Mouse (Mus musculus) stomach, embryonic 14.5 days (tissue): Measurements from ENCODE around the gene Mbd3. TPM values are rescaled to one million over a fixed set of nuclear protein-coding genes. Genes with fewer than 3 reads are reported as not detected.

Experiments used
- ATAC-seq: fragments of 200-750 bp; cut with Nextera tagmentation; 2 replicates; pipeline ENCODE4 v1.8.0; 2017; ENCODE audit warnings: low read depth, moderate TSS enrichment; ENCODE audit not compliant: insufficient number of reproducible peaks, insufficient read depth, low FRiP score
- H3K27ac ChIP-seq: fragments of 300-500 bp; sonication (generic); 2 replicates; pipeline ENCODE4 v1.5.1; 2014; ENCODE audit warnings: mild to moderate bottlenecking, low read length, moderate library complexity, mixed read lengths
- H3K27me3 ChIP-seq: fragments of 300-500 bp; sonication (generic); 2 replicates; pipeline ENCODE4 v1.6.1; 2014; ENCODE audit warnings: low read length, control low read depth, mixed read lengths; ENCODE audit not compliant: control insufficient read depth, insufficient read depth
- H3K36me3 ChIP-seq: fragments of 300-500 bp; sonication (generic); 2 replicates; pipeline ENCODE4 v1.6.1; 2014; ENCODE audit warnings: mild to moderate bottlenecking, control low read depth, low read length, moderate library complexity, mixed read lengths; ENCODE audit not compliant: control insufficient read depth, insufficient read depth
- H3K4me1 ChIP-seq: fragments of 300-500 bp; sonication (generic); 2 replicates; pipeline ENCODE4 v1.6.1; 2014; ENCODE audit warnings: low read length, control low read depth, mixed read lengths; ENCODE audit not compliant: control insufficient read depth, insufficient read depth
- H3K4me2 ChIP-seq: fragments of 300-500 bp; sonication (generic); replicated peaks from 2 replicates; pipeline ENCODE4 v1.6.1; 2014; ENCODE audit warnings: low read depth, low read length, control low read depth
- H3K4me3 ChIP-seq: fragments of 300-500 bp; sonication (generic); 2 replicates; pipeline ENCODE4 v1.5.1; 2014; ENCODE audit warnings: low read depth, low read length, control low read depth
- H3K9ac ChIP-seq: fragments of 300-500 bp; sonication (generic); replicated peaks from 2 replicates; pipeline ENCODE4 v1.6.1; 2014; ENCODE audit warnings: low read depth, mild to moderate bottlenecking, control low read depth, low read length, moderate library complexity, mixed read lengths
- H3K9me3 ChIP-seq: fragments of 300-500 bp; sonication (generic); 2 replicates; pipeline ENCODE4 v1.6.1; 2016; ENCODE audit warnings: low read depth, low read length, control low read depth; ENCODE audit not compliant: control insufficient read depth
- WGBS: fragments of 180-500 bp; shearing (Covaris S2); extraction: QIAGEN DNeasy Blood & Tissue Kit; methylation state at CpG from one replicate; pipeline ENCODE4 v1.1.7; 2014; 5-methylcytosine and 5-hydroxymethylcytosine counted together
- polyA plus RNA-seq: library from polyadenylated mRNA; unstranded; fragments of >200 nt; fragmentation: Nextera tagmentation; extraction: Ambion mirVana; gene quantifications from 2 replicates; pipeline ENCODE4 v1.2.1, GENCODE M21; 2014

Mbd3 gene
- polyA plus RNA-seq, 1 experiment from 2014 or later, result 200 TPM

DNA sequence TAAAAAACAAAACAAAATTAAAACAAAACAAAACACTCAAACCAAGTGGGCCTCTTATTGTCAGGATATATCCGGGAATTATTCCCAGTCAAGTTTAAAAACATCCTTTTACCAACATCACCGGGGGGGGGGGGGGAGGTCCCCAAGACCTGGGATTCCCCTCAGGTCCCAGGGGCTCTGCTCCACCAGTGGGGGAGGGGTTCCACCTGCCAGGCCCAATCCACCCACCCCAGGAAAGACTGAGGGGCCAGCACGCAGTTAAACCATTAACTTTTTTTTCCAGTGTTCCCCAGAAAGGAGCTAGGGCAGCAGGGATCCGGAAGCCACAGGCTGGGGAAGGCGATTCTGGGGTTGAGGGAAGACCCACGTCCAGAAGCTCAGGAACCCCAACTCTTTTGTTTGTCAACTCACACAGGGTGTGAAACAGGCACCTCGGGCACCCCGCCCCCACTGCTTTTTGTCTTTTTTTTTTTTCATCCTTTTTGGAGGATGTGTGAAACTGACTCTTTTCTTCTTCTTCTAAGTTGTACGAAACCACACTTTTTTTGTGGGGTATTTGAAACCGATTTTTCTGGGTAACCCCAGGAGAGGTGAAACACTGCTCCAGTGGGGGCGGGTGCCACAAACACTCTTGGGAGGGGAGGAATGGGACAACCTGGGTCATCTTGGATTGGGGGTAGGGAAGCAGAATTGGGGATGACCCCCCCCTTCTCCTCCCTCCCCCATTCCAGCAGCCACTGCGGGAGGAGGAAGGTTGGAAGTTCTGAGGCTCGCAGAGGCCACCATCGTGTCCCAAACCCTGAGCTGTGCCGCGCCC, 32.4 kb upstream of the Mbd3 start:
- peak overlapping the region; percentile 89; the same call in 1 of the 2 replicates for H3K27ac ChIP-seq
- 9% methylated on average over 16 of the region's 16 CpGs for WGBS
- peaks cover 39% of the 10 kb centered on the region for H3K36me3 ChIP-seq
- peak overlapping the region; percentile 97 for H3K4me2 ChIP-seq
- peaks cover 17% of the 10 kb centered on the region; the same call in 1 of the 2 replicates for H3K4me1 ChIP-seq
- peak overlapping the region; percentile 99 for H3K9ac ChIP-seq
- H3K4me3 ChIP-seq, result peak overlapping the region; percentile 98
- no peak for ATAC-seq
- no peaks in the 10 kb centered on the region for H3K9me3 ChIP-seq
- H3K27me3 ChIP-seq, result no peaks in the 10 kb centered on the region

DNA sequence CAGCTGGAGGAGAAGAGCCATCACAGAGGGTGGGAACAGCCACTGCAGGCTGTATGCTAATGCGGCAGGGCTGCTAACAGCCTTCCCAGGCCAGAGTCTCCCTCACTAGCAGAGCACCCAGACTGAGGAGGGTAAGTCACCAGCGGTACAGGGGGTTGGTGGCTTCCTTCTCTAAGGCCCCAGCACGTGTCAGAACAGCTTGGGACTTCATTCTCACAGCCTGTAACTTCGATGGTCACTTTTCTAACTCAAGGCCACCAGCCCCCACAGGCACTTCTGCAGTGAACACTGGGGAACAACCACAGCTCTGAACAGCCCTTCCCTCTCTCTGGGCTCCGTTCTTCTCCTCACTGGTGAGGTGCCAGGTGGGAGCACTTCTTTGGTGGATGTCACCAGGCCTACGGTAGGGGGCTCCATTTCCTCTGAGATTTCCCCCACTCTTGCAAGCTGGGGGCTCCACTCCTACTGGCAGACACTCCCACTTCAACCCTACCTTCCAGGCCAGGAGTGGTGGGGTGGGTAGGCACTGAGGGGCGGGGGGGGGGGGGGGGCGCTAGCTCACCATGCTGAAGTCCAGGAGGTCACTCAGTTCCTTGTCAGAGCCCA, 31.1 kb upstream of the Mbd3 start:
- H3K27ac ChIP-seq, result no peak overlapping the region
- peaks cover 52% of the 10 kb centered on the region for H3K36me3 ChIP-seq
- H3K4me3 ChIP-seq, result peak overlapping the region; percentile 98; the same call in 1 of the 2 replicates
- H3K4me1 ChIP-seq, result peaks cover 11% of the 10 kb centered on the region; the same call in 1 of the 2 replicates
- H3K9ac ChIP-seq, result no peak overlapping the region
- H3K4me2 ChIP-seq, result no peak overlapping the region
- no peaks in the 10 kb centered on the region for H3K27me3 ChIP-seq
- no peaks in the 10 kb centered on the region for H3K9me3 ChIP-seq
- WGBS, result 70% methylated on average over 7 of the region's 8 CpGs
- ATAC-seq, result no peak

DNA sequence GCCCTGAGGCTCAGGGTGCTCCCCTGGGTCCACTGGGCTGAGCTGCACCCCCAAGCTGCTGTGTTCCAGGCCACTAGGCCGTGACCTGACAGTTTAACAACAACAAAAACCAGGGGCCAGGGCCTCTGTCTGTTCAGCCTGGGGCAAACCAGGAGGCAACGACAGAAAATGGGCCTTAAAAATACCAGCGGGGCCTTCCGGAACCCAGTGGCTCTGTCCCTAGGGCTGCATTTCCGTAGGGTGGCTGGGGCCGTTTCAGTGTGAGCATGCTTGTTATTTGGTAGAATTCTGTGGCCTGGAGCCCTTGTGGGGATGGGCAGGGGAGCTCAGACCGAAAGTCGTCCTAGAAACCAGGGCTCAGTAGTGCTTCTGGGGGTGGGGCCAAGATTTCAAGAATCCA, 30.4 kb upstream of the Mbd3 start:
- WGBS, result 88% methylated on average over 8 of the region's 8 CpGs
- peaks cover 11% of the 10 kb centered on the region; the same call in 1 of the 2 replicates for H3K4me1 ChIP-seq
- no peak overlapping the region for H3K9ac ChIP-seq

DNA sequence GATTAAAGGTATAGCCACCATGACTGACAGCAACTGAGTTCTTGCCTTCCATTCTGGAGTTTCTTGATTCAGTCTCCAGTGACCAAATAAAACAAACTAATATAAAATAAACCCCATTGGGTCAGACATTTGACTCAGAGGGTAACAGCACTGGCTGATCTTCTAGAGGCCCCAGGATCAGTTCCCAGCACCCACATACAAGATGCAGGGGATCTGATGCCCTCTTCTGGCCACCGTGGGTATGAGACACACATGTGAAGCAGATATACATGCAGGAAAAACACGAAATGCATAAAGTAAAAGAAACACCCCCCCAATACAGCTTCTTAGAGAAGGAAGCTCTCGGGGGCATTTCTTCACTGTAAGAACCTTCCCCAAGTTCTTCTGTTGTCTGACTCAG, 25.7 kb upstream of the Mbd3 start:
- peaks cover 3% of the 10 kb centered on the region; the same call in 1 of the 2 replicates for H3K9me3 ChIP-seq
- 0 out of 2 replicates have a peak, but pooled peaks cover 2% of the 10 kb centered on the region for H3K4me1 ChIP-seq
- H3K36me3 ChIP-seq, result peaks cover 88% of the 10 kb centered on the region
- no peak for ATAC-seq
- no peak overlapping the region for H3K9ac ChIP-seq
- no peaks in the 10 kb centered on the region for H3K27me3 ChIP-seq
- no peak overlapping the region for H3K4me3 ChIP-seq
- WGBS, result 92% methylated on average over 3 of the region's 3 CpGs
- no peak overlapping the region for H3K27ac ChIP-seq
- H3K4me2 ChIP-seq, result no peak overlapping the region

More for the DNA sequence above, 30.4 kb upstream of the Mbd3 start:
- H3K4me3 ChIP-seq, result no peak overlapping the region
- H3K4me2 ChIP-seq, result no peak overlapping the region
- H3K36me3 ChIP-seq, result peaks cover 58% of the 10 kb centered on the region
- no peaks in the 10 kb centered on the region for H3K27me3 ChIP-seq
- no peak for ATAC-seq
- H3K9me3 ChIP-seq, result peaks cover 3% of the 10 kb centered on the region; the same call in 1 of the 2 replicates
- no peak overlapping the region for H3K27ac ChIP-seq

DNA sequence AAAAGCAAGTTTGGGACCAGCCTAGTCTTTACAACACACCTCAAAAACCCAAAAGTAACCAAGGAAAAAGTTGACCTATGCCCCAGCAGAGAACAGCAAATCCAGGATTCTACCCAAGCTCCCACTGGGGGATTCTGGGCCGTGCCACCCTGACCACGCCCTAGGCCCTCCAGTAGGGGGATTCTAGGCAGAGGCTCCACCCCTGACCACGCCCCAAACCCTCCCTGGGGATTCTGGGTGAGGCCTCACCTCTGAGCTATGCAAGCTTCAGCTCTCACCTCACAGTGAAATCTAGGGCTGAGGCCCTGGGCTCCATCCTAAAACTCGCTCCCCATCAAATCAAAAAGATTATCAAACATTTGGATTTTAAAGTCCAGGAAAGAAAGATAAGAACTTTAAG, 24.2 kb upstream of the Mbd3 start:
- H3K27me3 ChIP-seq, result no peaks in the 10 kb centered on the region
- no peak overlapping the region for H3K4me2 ChIP-seq
- no peak overlapping the region for H3K9ac ChIP-seq
- 45% methylated on average over 4 of the region's 4 CpGs for WGBS
- H3K4me1 ChIP-seq, result 0 out of 2 replicates have a peak, but pooled peaks cover 5% of the 10 kb centered on the region
- no peak overlapping the region; the same call in 1 of the 2 replicates for H3K27ac ChIP-seq
- H3K36me3 ChIP-seq, result peaks cover 88% of the 10 kb centered on the region
- peak; percentile 75 for ATAC-seq
- H3K9me3 ChIP-seq, result peaks cover 3% of the 10 kb centered on the region; the same call in 1 of the 2 replicates
- H3K4me3 ChIP-seq, result no peak overlapping the region

DNA sequence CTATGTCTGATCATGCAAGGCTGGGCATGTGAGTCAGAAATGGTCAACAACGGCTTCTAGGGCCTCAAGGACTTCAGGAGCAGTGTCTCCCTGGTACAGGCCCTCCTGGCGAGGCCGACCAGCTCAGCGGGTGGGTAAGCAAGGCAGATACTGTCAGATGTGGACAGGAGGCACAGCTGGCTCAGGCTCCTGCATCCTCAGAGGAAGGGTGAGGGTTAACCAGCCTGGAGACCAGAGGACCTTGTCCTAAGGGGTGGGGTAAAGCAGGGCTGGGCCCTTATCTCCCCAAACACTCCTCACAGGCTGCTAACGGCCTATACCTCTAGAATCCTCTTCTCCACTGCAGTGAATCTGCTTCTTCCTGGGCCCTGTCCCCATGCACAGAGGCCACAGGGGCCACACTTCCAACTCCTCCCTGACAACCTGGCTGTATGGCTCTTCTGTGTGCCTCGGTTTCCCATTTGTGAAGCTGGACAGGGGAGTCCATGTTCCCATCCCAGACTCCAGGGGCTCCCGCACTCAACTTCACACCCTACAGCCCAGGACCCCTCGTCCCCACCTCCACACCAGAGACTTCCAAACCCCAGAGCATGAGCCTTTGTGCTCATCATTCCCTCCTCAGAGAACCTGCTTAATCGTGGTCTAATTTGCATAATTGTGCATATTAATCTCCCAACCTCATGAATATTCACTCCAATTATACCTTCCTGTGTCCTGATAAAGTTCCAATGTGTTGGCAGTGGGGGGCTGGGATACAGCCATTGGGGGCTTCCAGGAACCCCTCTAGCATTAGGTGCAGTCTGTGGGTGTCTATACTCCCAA, 22.5 kb upstream of the Mbd3 start:
- Histone ChIP-seq H3K4me1 (0 out of 2 replicates have a peak, but pooled peaks cover 8% of the 10 kb centered on the region), H3K9me3 (peaks cover 3% of the 10 kb centered on the region; the same call in 1 of the 2 replicates), H3K9ac (no peak overlapping the region), H3K4me2 (no peak overlapping the region), H3K27ac (no peak overlapping the region), H3K27me3 (no peaks in the 10 kb centered on the region), H3K4me3 (no peak overlapping the region), H3K36me3 (peaks cover 88% of the 10 kb centered on the region)
- ATAC-seq, result peak; percentile 24; the same call in 1 of the 2 replicates
- WGBS, result 80% methylated on average over 9 of the region's 9 CpGs

DNA sequence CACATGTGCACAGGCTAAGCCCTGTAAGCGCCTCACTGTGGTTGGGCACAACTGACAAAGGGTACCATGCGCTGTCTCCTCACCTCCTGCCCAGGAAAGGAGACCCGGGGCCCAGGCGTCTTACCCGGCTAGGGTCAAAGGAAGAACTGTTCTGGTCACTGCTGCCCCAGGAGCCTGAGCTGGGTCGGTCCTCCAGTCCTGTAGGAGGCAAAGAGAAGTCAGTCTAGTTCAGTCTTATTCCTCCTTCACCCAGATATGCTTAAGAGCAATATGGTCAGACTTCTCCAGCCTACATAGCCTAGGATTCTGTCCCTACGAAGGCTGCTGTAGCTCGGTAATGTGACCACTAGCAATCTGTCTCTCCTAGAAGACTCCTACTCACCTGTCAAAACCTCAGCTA, 21.9 kb upstream of the Mbd3 start:
- H3K27me3 ChIP-seq, result no peaks in the 10 kb centered on the region
- peaks cover 3% of the 10 kb centered on the region; the same call in 1 of the 2 replicates for H3K9me3 ChIP-seq
- peaks cover 88% of the 10 kb centered on the region for H3K36me3 ChIP-seq
- no peak overlapping the region for H3K4me3 ChIP-seq
- 0 out of 2 replicates have a peak, but pooled peaks cover 8% of the 10 kb centered on the region for H3K4me1 ChIP-seq
- no peak overlapping the region for H3K4me2 ChIP-seq
- ATAC-seq, result no peak
- H3K27ac ChIP-seq, result no peak overlapping the region
- 89% methylated on average over 8 of the region's 8 CpGs for WGBS
- no peak overlapping the region for H3K9ac ChIP-seq

DNA sequence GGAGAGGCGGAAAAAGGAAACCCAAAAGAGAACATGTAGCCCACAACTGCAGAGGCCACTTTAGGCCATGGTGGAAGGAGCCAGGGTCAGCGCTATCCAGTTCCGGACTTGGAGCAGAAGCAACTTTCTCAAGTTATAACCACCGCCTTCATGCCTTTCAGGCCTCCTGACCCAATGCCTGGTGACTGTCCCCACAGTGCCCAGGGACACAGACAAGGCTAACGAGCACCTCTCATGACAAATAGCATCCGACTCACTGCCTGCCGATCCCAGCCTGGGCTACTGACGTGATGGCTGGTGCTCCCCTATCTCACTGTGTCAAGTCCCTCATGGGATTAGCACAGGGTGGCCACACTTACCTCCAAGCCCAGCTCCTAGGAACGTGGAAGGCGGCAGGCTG, 21.4 kb upstream of the Mbd3 start:
- WGBS, result 94% methylated on average over 10 of the region's 10 CpGs
- no peak for ATAC-seq
- Histone ChIP-seq H3K4me3 (no peak overlapping the region), H3K9ac (no peak overlapping the region), H3K27me3 (no peaks in the 10 kb centered on the region), H3K4me2 (no peak overlapping the region), H3K4me1 (0 out of 2 replicates have a peak, but pooled peaks cover 8% of the 10 kb centered on the region), H3K36me3 (peaks cover 88% of the 10 kb centered on the region), H3K9me3 (peaks cover 3% of the 10 kb centered on the region; the same call in 1 of the 2 replicates), H3K27ac (no peak overlapping the region)
